Mouse (Mus musculus) neural tube, embryonic 13.5 days (tissue): ENCODE results near the gene Pcsk2. TPM values are rescaled to one million over a fixed set of nuclear protein-coding genes. Genes with fewer than 3 reads are reported as not detected.

Experiments used
- ATAC-seq: fragments of 200-750 bp; cut with Nextera tagmentation; 2 replicates; pipeline ENCODE4 v1.8.0; 2017; ENCODE audit warnings: low read depth, mild to moderate bottlenecking, moderate TSS enrichment, moderate library complexity
- H3K27ac ChIP-seq: fragments of 300-500 bp; sonication (generic); replicated peaks from 2 replicates; pipeline ENCODE4 v1.5.1; 2015; ENCODE audit warnings: moderate library complexity, mild to moderate bottlenecking, inconsistent platforms
- H3K27me3 ChIP-seq: fragments of 300-500 bp; sonication (generic); 2 replicates; pipeline ENCODE4 v1.6.1; 2015; ENCODE audit warnings: mild to moderate bottlenecking, inconsistent platforms
- H3K36me3 ChIP-seq: fragments of 300-500 bp; sonication (generic); 2 replicates; pipeline ENCODE4 v1.6.1; 2015; ENCODE audit warnings: mild to moderate bottlenecking, inconsistent platforms
- H3K4me1 ChIP-seq: fragments of 300-500 bp; sonication (generic); replicated peaks from 2 replicates; pipeline ENCODE4 v1.6.1; 2015; ENCODE audit warnings: inconsistent platforms
- H3K4me2 ChIP-seq: fragments of 300-500 bp; sonication (generic); 2 replicates; pipeline ENCODE4 v1.6.1; 2015; ENCODE audit warnings: inconsistent platforms, mild to moderate bottlenecking, moderate library complexity
- H3K4me3 ChIP-seq: fragments of 300-500 bp; sonication (generic); 2 replicates; pipeline ENCODE4 v1.5.1; 2015; ENCODE audit warnings: mild to moderate bottlenecking, inconsistent platforms
- H3K9ac ChIP-seq: fragments of 300-500 bp; sonication (generic); 2 replicates; pipeline ENCODE4 v1.6.1; 2015; ENCODE audit warnings: moderate library complexity, mild to moderate bottlenecking, inconsistent platforms
- H3K9me3 ChIP-seq: fragments of 300-500 bp; sonication (generic); 2 replicates; pipeline ENCODE4 v1.6.1; 2016; ENCODE audit warnings: inconsistent platforms
- WGBS: fragments of 180-500 bp; shearing (Covaris S2); methylation state at CpG from one replicate; pipeline ENCODE4 v1.1.7; 2015; 5-methylcytosine and 5-hydroxymethylcytosine counted together
- polyA plus RNA-seq: library from polyadenylated mRNA; unstranded; fragments of >200 nt; fragmentation: Nextera tagmentation; extraction: Ambion mirVana; gene quantifications from 2 replicates; pipeline ENCODE4 v1.2.1, GENCODE M21; 2015

The Pcsk2 gene
- polyA plus RNA-seq, 1 experiment from 2014 or later: 22.6 TPM

GRCm38 (mm10) chr2:143590398-143590797 lies 44.4 kb downstream of the Pcsk2 start:
- no peak overlapping the region for H3K4me2 ChIP-seq
- no peaks in the 10 kb centered on the region for H3K4me1 ChIP-seq
- no peak for ATAC-seq
- no peaks in the 10 kb centered on the region for H3K36me3 ChIP-seq
- 94% methylated on average over 2 of the region's 2 CpGs for WGBS
- no peak overlapping the region for H3K27ac ChIP-seq
- H3K27me3 ChIP-seq: no peaks in the 10 kb centered on the region
- H3K4me3 ChIP-seq: no peak overlapping the region
- H3K9ac ChIP-seq: no peak overlapping the region
- no peaks in the 10 kb centered on the region for H3K9me3 ChIP-seq

GRCm38 (mm10) chr2:143603071-143603470 lies 57.1 kb downstream of the Pcsk2 start:
- no peak overlapping the region for H3K4me3 ChIP-seq
- H3K27me3 ChIP-seq: no peaks in the 10 kb centered on the region
- WGBS: 50% methylated on average over 3 of the region's 3 CpGs
- no peaks in the 10 kb centered on the region; the same call in 1 of the 2 replicates for H3K4me1 ChIP-seq
- no peak overlapping the region for H3K27ac ChIP-seq
- ATAC-seq: no peak
- no peaks in the 10 kb centered on the region for H3K36me3 ChIP-seq
- H3K9me3 ChIP-seq: no peaks in the 10 kb centered on the region
- H3K4me2 ChIP-seq: no peak overlapping the region
- no peak overlapping the region for H3K9ac ChIP-seq

- no peak for ATAC-seq
- H3K27me3 ChIP-seq: no peaks in the 10 kb centered on the region
- H3K4me3 ChIP-seq: no peak overlapping the region
- H3K36me3 ChIP-seq: no peaks in the 10 kb centered on the region
- no peak overlapping the region for H3K9ac ChIP-seq
- no peak overlapping the region for H3K27ac ChIP-seq
- H3K4me2 ChIP-seq: no peak overlapping the region
- H3K4me1 ChIP-seq: no peaks in the 10 kb centered on the region; the same call in 1 of the 2 replicates
- WGBS: 44% methylated on average over 2 of the region's 2 CpGs
- H3K9me3 ChIP-seq: no peaks in the 10 kb centered on the region
Measured at GRCm38 (mm10) chr2:143603871-143604512, 58.0 kb downstream of the Pcsk2 start.

- 62% methylated on average over 9 of the region's 9 CpGs for WGBS
- Histone ChIP-seq H3K4me2 (no peak overlapping the region), H3K27ac (no peak overlapping the region), H3K9me3 (no peaks in the 10 kb centered on the region), H3K4me3 (no peak overlapping the region), H3K36me3 (no peaks in the 10 kb centered on the region), H3K4me1 (peaks cover 6% of the 10 kb centered on the region; the same call in 1 of the 2 replicates), H3K9ac (no peak overlapping the region), H3K27me3 (no peaks in the 10 kb centered on the region)
- peak; percentile 27; the same call in 1 of the 2 replicates for ATAC-seq
Measured at GRCm38 (mm10) chr2:143610355-143611331, 64.7 kb downstream of the Pcsk2 start.

GRCm38 (mm10) chr2:143613466-143613865 lies 67.5 kb downstream of the Pcsk2 start:
- 80% methylated on average over 3 of the region's 3 CpGs for WGBS
- no peak overlapping the region for H3K4me2 ChIP-seq
- H3K27ac ChIP-seq: no peak overlapping the region
- H3K9ac ChIP-seq: no peak overlapping the region
- H3K4me3 ChIP-seq: no peak overlapping the region
- peaks cover 6% of the 10 kb centered on the region; the same call in 1 of the 2 replicates for H3K4me1 ChIP-seq
- no peaks in the 10 kb centered on the region for H3K9me3 ChIP-seq
- no peak for ATAC-seq
- no peaks in the 10 kb centered on the region for H3K27me3 ChIP-seq
- no peaks in the 10 kb centered on the region for H3K36me3 ChIP-seq

- ATAC-seq: no peak
- no peaks in the 10 kb centered on the region for H3K9me3 ChIP-seq
- H3K27me3 ChIP-seq: no peaks in the 10 kb centered on the region
- 60% methylated on average over 5 of the region's 5 CpGs for WGBS
- no peak overlapping the region for H3K9ac ChIP-seq
- H3K4me2 ChIP-seq: no peak overlapping the region
- H3K4me1 ChIP-seq: peaks cover 6% of the 10 kb centered on the region; the same call in 1 of the 2 replicates
- H3K4me3 ChIP-seq: no peak overlapping the region
- no peaks in the 10 kb centered on the region for H3K36me3 ChIP-seq
- no peak overlapping the region for H3K27ac ChIP-seq
Measured at GRCm38 (mm10) chr2:143614775-143615174, 68.8 kb downstream of the Pcsk2 start.

- ATAC-seq: no peak
- Histone ChIP-seq H3K4me2 (no peak overlapping the region), H3K4me1 (no peaks in the 10 kb centered on the region), H3K36me3 (no peaks in the 10 kb centered on the region), H3K9me3 (no peaks in the 10 kb centered on the region), H3K9ac (no peak overlapping the region), H3K27ac (no peak overlapping the region), H3K27me3 (no peaks in the 10 kb centered on the region), H3K4me3 (no peak overlapping the region)
- 47% methylated on average over 3 of the region's 3 CpGs for WGBS
Measured at GRCm38 (mm10) chr2:143620916-143621315, 75.0 kb downstream of the Pcsk2 start.

GRCm38 (mm10) chr2:143623916-143624315 lies 78.0 kb downstream of the Pcsk2 start:
- H3K27ac ChIP-seq: no peak overlapping the region
- H3K36me3 ChIP-seq: no peaks in the 10 kb centered on the region
- no peaks in the 10 kb centered on the region for H3K27me3 ChIP-seq
- H3K4me3 ChIP-seq: no peak overlapping the region
- H3K9ac ChIP-seq: no peak overlapping the region
- no peak for ATAC-seq
- H3K4me2 ChIP-seq: no peak overlapping the region
- no peaks in the 10 kb centered on the region for H3K4me1 ChIP-seq
- WGBS: 71% methylated on average over 3 of the region's 3 CpGs
- no peaks in the 10 kb centered on the region for H3K9me3 ChIP-seq

- no peaks in the 10 kb centered on the region for H3K36me3 ChIP-seq
- H3K4me2 ChIP-seq: no peak overlapping the region
- ATAC-seq: no peak
- no peaks in the 10 kb centered on the region for H3K9me3 ChIP-seq
- peaks cover 7% of the 10 kb centered on the region; the same call in 1 of the 2 replicates for H3K4me1 ChIP-seq
- H3K9ac ChIP-seq: no peak overlapping the region
- no peak overlapping the region for H3K4me3 ChIP-seq
- no peaks in the 10 kb centered on the region for H3K27me3 ChIP-seq
- WGBS: 100% methylated on average over 1 of the region's 1 CpGs
- H3K27ac ChIP-seq: no peak overlapping the region
Measured at GRCm38 (mm10) chr2:143643305-143643704, 97.3 kb downstream of the Pcsk2 start.

GRCm38 (mm10) chr2:143644374-143644773 lies 98.4 kb downstream of the Pcsk2 start:
- no peaks in the 10 kb centered on the region for H3K27me3 ChIP-seq
- H3K9ac ChIP-seq: no peak overlapping the region
- no peak overlapping the region for H3K4me2 ChIP-seq
- ATAC-seq: no peak
- H3K4me1 ChIP-seq: peaks cover 7% of the 10 kb centered on the region; the same call in 1 of the 2 replicates
- H3K4me3 ChIP-seq: no peak overlapping the region
- H3K36me3 ChIP-seq: no peaks in the 10 kb centered on the region
- no peak overlapping the region for H3K27ac ChIP-seq
- no peaks in the 10 kb centered on the region for H3K9me3 ChIP-seq
- 83% methylated on average over 4 of the region's 4 CpGs for WGBS

GRCm38 (mm10) chr2:143646001-143646400 lies 100.0 kb downstream of the Pcsk2 start:
- Histone ChIP-seq H3K27me3 (no peaks in the 10 kb centered on the region), H3K9me3 (no peaks in the 10 kb centered on the region), H3K27ac (no peak overlapping the region), H3K36me3 (no peaks in the 10 kb centered on the region), H3K4me2 (no peak overlapping the region), H3K4me1 (peaks cover 7% of the 10 kb centered on the region; the same call in 1 of the 2 replicates), H3K4me3 (no peak overlapping the region), H3K9ac (no peak overlapping the region)
- whole genome bisulfite sequencing: 57% methylated on average over 5 of the region's 5 CpGs
- no peak for ATAC-seq

GRCm38 (mm10) chr2:143654621-143655020 lies 108.7 kb downstream of the Pcsk2 start:
- H3K4me1 ChIP-seq: peaks cover 9% of the 10 kb centered on the region; the same call in 1 of the 2 replicates
- no peak for ATAC-seq
- H3K9me3 ChIP-seq: no peaks in the 10 kb centered on the region
- WGBS: 91% methylated on average over 4 of the region's 4 CpGs
- no peak overlapping the region for H3K27ac ChIP-seq
- no peak overlapping the region for H3K9ac ChIP-seq
- no peaks in the 10 kb centered on the region for H3K27me3 ChIP-seq
- no peak overlapping the region for H3K4me3 ChIP-seq
- no peaks in the 10 kb centered on the region for H3K36me3 ChIP-seq
- no peak overlapping the region for H3K4me2 ChIP-seq
